Mouse (Mus musculus) erythroblast, adult 5-6 weeks (primary cell): ENCODE measurements around the gene Myo5a. TPM values are rescaled to one million over a fixed set of nuclear protein-coding genes. Genes with fewer than 3 reads are reported as not detected.
"Not testable (repeated sequence)": the region's sequence is repeated elsewhere in the genome, so short reads cannot be mapped to it uniquely, and the experiment has no call there.

Experiments used
- ATAC-seq: replicated peaks from 2 replicates; pipeline ENCODE4 v1.8.0; 2016; ENCODE audit warnings: moderate number of reproducible peaks, mild to moderate bottlenecking, moderate TSS enrichment, inconsistent platforms; ENCODE audit not compliant: poor library complexity, low FRiP score, severe bottlenecking
- total RNA-seq, 2 experiments: library from RNA; stranded (forward) in 1 of 2; stranded (reverse) in 1 of 2; fragments of 150-400 nt in 1 of 2; fragments of 200-764, 138-1000 nt in 1 of 2; gene quantifications; 2 replicates each; pipeline versions ENCODE4 v1.2.3 to v1.2.4; 2015 to 2017; ENCODE audit warnings: low replicate concordance in 2 of 2

Myo5a gene
- total RNA-seq, 2 experiments from 2014 or later, result 9.8 to 27.9 TPM

GRCm38 (mm10) chr9:75238179-75238578, 167.4 kb downstream of the Myo5a start:
- no peak for ATAC-seq

GRCm38 (mm10) chr9:75243052-75243451, 172.2 kb downstream of the Myo5a start:
- no peak for ATAC-seq

- no peak for ATAC-seq
These were observed 173.1 kb downstream of the Myo5a start for GRCm38 (mm10) chr9:75243730-75244406.

GRCm38 (mm10) chr9:75244527-75244926, 173.7 kb downstream of the Myo5a start:
- ATAC-seq, result no peak

- ATAC-seq, result no peak
These were observed 175.5 kb downstream of the Myo5a start for GRCm38 (mm10) chr9:75246080-75246930.

GRCm38 (mm10) chr9:75247870-75248269, 177.1 kb downstream of the Myo5a start:
- no peak for ATAC-seq

GRCm38 (mm10) chr9:75248359-75248758, 177.5 kb downstream of the Myo5a start:
- no peak for ATAC-seq

- no peak for ATAC-seq
These were observed 178.1 kb downstream of the Myo5a start for GRCm38 (mm10) chr9:75248874-75249273.

GRCm38 (mm10) chr9:75253158-75253557, 182.3 kb downstream of the Myo5a start:
- ATAC-seq, result not testable (repeated sequence)

GRCm38 (mm10) chr9:75253766-75254165, 183.0 kb downstream of the Myo5a start:
- ATAC-seq, result no peak

- ATAC-seq, result no peak
These were observed 183.6 kb downstream of the Myo5a start for GRCm38 (mm10) chr9:75254196-75254955.

- ATAC-seq, result no peak
These were observed 185.2 kb downstream of the Myo5a start for GRCm38 (mm10) chr9:75255820-75256545.

GRCm38 (mm10) chr9:75258792-75259191, 188.0 kb downstream of the Myo5a start:
- no peak for ATAC-seq

GRCm38 (mm10) chr9:75259656-75260055, 188.8 kb downstream of the Myo5a start:
- ATAC-seq, result no peak

GRCm38 (mm10) chr9:75261332-75261872, 190.6 kb downstream of the Myo5a start:
- ATAC-seq, result no peak

- ATAC-seq, result no peak
These were observed 191.5 kb downstream of the Myo5a start for GRCm38 (mm10) chr9:75262235-75262826.

- ATAC-seq, result no peak
These were observed 193.3 kb downstream of the Myo5a start for GRCm38 (mm10) chr9:75264008-75264718.

- no peak for ATAC-seq
These were observed 196.3 kb downstream of the Myo5a start for GRCm38 (mm10) chr9:75267147-75267546.
